Mouse (Mus musculus) ES-Bruce4 (cell line): ENCODE measurements at regions not wholly inside any gene's neighbourhood (a gene's known extent, or its start where the extent isn't known, plus 50 kb on each side); places are given as distances from the start of the nearest gene placed in this dataset.

ENCODE experiments used
- H3K27ac ChIP-seq: 2 replicates; pipeline ENCODE4 v1.5.1; 2012; ENCODE audit warnings: low read length, inconsistent platforms; ENCODE audit not compliant: insufficient read depth
- H3K27me3 ChIP-seq: 2 replicates; pipeline ENCODE4 v1.6.1; 2012; ENCODE audit warnings: mild to moderate bottlenecking, low read length, inconsistent platforms; ENCODE audit not compliant: control insufficient read depth, poor library complexity, insufficient read depth, severe bottlenecking
- H3K36me3 ChIP-seq: 2 replicates; pipeline ENCODE4 v1.6.1; 2012; ENCODE audit warnings: inconsistent platforms, mild to moderate bottlenecking, low read length, moderate library complexity; ENCODE audit not compliant: control insufficient read depth, poor library complexity, insufficient read depth, severe bottlenecking
- H3K4me1 ChIP-seq: one replicate; pipeline ENCODE4 v1.8.1; 2011; ENCODE audit warnings: low read length; ENCODE audit not compliant: control insufficient read depth, insufficient read depth
- H3K4me3 ChIP-seq: 2 replicates; pipeline ENCODE4 v1.5.1; 2011; ENCODE audit warnings: low read depth, mild to moderate bottlenecking, low read length
- H3K9ac ChIP-seq: 2 replicates; pipeline ENCODE4 v1.6.1; 2012; ENCODE audit warnings: low read depth, mild to moderate bottlenecking, inconsistent platforms; ENCODE audit not compliant: poor library complexity, severe bottlenecking
- H3K9me3 ChIP-seq: replicated peaks from 2 replicates; pipeline ENCODE4 v1.6.1; 2012; ENCODE audit warnings: mild to moderate bottlenecking, low read length, inconsistent platforms; ENCODE audit not compliant: control insufficient read depth, poor library complexity, insufficient read depth, severe bottlenecking
- CTCF ChIP-seq: IDR thresholded peaks from one replicate; pipeline ENCODE4 v1.8.1; 2011; ENCODE audit warnings: low read depth, low read length
- EP300 ChIP-seq: IDR thresholded peaks from 2 replicates; pipeline ENCODE4 v1.6.1; 2011; ENCODE audit warnings: low read depth, low read length; ENCODE audit not compliant: insufficient read depth
- POLR2A ChIP-seq: IDR thresholded peaks from one replicate; pipeline ENCODE4 v1.8.1; 2011; ENCODE audit warnings: low read length; ENCODE audit not compliant: insufficient read depth

- Histone ChIP-seq H3K27me3 (no peaks in the 10 kb centered on the region), H3K9me3 (no peaks in the 10 kb centered on the region)
These were observed 194.2 kb downstream of the Alx1 start for GRCm38 (mm10) chr10:102835814-102836213.

GRCm38 (mm10) chr10:102829606-102830005 lies 200.4 kb downstream of the Alx1 start:
- no peak overlapping the region for H3K9ac ChIP-seq
- no peak overlapping the region for H3K4me3 ChIP-seq
- no peaks in the 10 kb centered on the region for H3K27me3 ChIP-seq
- no peaks in the 10 kb centered on the region for H3K9me3 ChIP-seq
- TF ChIP-seq EP300: no peak
- TF ChIP-seq POLR2A: no peak
- TF ChIP-seq CTCF: no peak
- no peaks in the 10 kb centered on the region for H3K36me3 ChIP-seq
- H3K4me1 ChIP-seq: no peaks in the 10 kb centered on the region
- no peak overlapping the region for H3K27ac ChIP-seq

More at GRCm38 (mm10) chr10:102835814-102836213, 194.2 kb downstream of the Alx1 start:
- no peaks in the 10 kb centered on the region for H3K4me1 ChIP-seq
- no peak overlapping the region for H3K9ac ChIP-seq
- no peak overlapping the region for H3K27ac ChIP-seq
- no peak overlapping the region for H3K4me3 ChIP-seq
- TF ChIP-seq EP300 (no peak), POLR2A (no peak), CTCF (peak; percentile 8)
- no peaks in the 10 kb centered on the region for H3K36me3 ChIP-seq

- Histone ChIP-seq H3K9me3 (no peaks in the 10 kb centered on the region), H3K4me3 (no peak overlapping the region), H3K27ac (no peak overlapping the region), H3K36me3 (no peaks in the 10 kb centered on the region), H3K9ac (no peak overlapping the region), H3K27me3 (no peaks in the 10 kb centered on the region), H3K4me1 (no peaks in the 10 kb centered on the region)
- TF ChIP-seq CTCF (no peak), EP300 (no peak), POLR2A (no peak)
These were observed 206.6 kb downstream of the Alx1 start for GRCm38 (mm10) chr10:102823434-102823833.

- Histone ChIP-seq H3K9ac (no peak overlapping the region), H3K27ac (no peak overlapping the region), H3K27me3 (no peaks in the 10 kb centered on the region), H3K4me3 (no peak overlapping the region), H3K9me3 (no peaks in the 10 kb centered on the region), H3K36me3 (no peaks in the 10 kb centered on the region), H3K4me1 (no peaks in the 10 kb centered on the region)
- TF ChIP-seq CTCF (no peak), POLR2A (no peak), EP300 (no peak)
These were observed 228.6 kb downstream of the Alx1 start for GRCm38 (mm10) chr10:102801391-102801790.

GRCm38 (mm10) chr10:102779243-102779642 lies 250.8 kb downstream of the Alx1 start:
- TF ChIP-seq CTCF (no peak), POLR2A (no peak), EP300 (no peak)
- Histone ChIP-seq H3K27ac (no peak overlapping the region), H3K36me3 (no peaks in the 10 kb centered on the region), H3K27me3 (no peaks in the 10 kb centered on the region; the same call in 1 of the 2 replicates), H3K9ac (no peak overlapping the region), H3K4me1 (no peaks in the 10 kb centered on the region), H3K4me3 (no peak overlapping the region), H3K9me3 (no peaks in the 10 kb centered on the region)

GRCm38 (mm10) chr10:102763696-102764095 lies 251.7 kb downstream of the Rassf9 start:
- Histone ChIP-seq H3K27me3 (no peaks in the 10 kb centered on the region), H3K4me1 (no peaks in the 10 kb centered on the region), H3K9me3 (no peaks in the 10 kb centered on the region), H3K36me3 (no peaks in the 10 kb centered on the region), H3K9ac (no peak overlapping the region), H3K4me3 (no peak overlapping the region), H3K27ac (no peak overlapping the region)
- no peak for TF ChIP-seq EP300
- TF ChIP-seq CTCF: no peak
- no peak for TF ChIP-seq POLR2A
